In genomic region chr16:35938211-35939151, GRCm38 (mm10) we compare ENCODE assay signal across 1 mouse cellular context.
TF ChIP-seq lines count a peak whose summit lies in the region.

Gene Parp9, plus strand, starts transcription at chr16:35938470.
Gene Dtx3l, minus strand, starts transcription at chr16:35939151.

TF ChIP-seq in CH12.LX, 34 proteins besides CTCF, POLR2A, EP300 and RAD21 (continued from another document):
- TF ChIP-seq IRF4 (IDR thresholded peaks at IDR 0.05; ENCODE audit: low read depth, low read length), result peak; percentile 95
- no peak for TF ChIP-seq JUND (conservative IDR thresholded peaks at IDR 0.05; ENCODE audit: low read depth, low read length)
- peak; percentile 27; the same call in 1 of the 2 replicates for TF ChIP-seq ELF1 (IDR thresholded peaks at IDR 0.05; ENCODE audit: low read depth, low read length)
- TF ChIP-seq MXI1 (IDR thresholded peaks at IDR 0.05; ENCODE audit: low read depth, low read length), result no peak; the same call in 1 of the 2 replicates
- TF ChIP-seq UBTF (IDR thresholded peaks at IDR 0.05; ENCODE audit: low read depth, low read length), result peak; percentile 78
- no peak for TF ChIP-seq SMC3 (IDR thresholded peaks at IDR 0.05; ENCODE audit: low read depth, low read length)
- TF ChIP-seq GABPA (IDR thresholded peaks at IDR 0.05; ENCODE audit: insufficient replicate concordance, low read depth, low read length), result no peak
- TF ChIP-seq E2F4 (IDR thresholded peaks at IDR 0.05; ENCODE audit: insufficient replicate concordance, low read depth, low read length), result no peak
- no peak for TF ChIP-seq USF1 (IDR thresholded peaks at IDR 0.05; ENCODE audit: low read depth, low read length)
- peak; percentile 92; the same call in 1 of the 2 replicates for TF ChIP-seq CHD1 (IDR thresholded peaks at IDR 0.05; ENCODE audit: low read depth, low read length)
- TF ChIP-seq USF2 (conservative IDR thresholded peaks at IDR 0.05; ENCODE audit: low read depth, low read length), result no peak
- peak; percentile 87 for TF ChIP-seq CHD2 (IDR thresholded peaks at IDR 0.05; ENCODE audit: low read length)
- 0 out of 2 replicates have a peak, but pooled peaks have one; percentile 6 for TF ChIP-seq ZMIZ1 (IDR thresholded peaks at IDR 0.05; ENCODE audit: low read depth, low read length)
- TF ChIP-seq NELFE (IDR thresholded peaks at IDR 0.05; ENCODE audit: low read depth, low read length), result peak; percentile 15
- TF ChIP-seq MAX (IDR thresholded peaks at IDR 0.05; ENCODE audit: low read length), result peak; percentile 35; the same call in 1 of the 2 replicates
- no peak for TF ChIP-seq NRF1 (IDR thresholded peaks at IDR 0.05; ENCODE audit: low read depth, low read length)
- no peak for TF ChIP-seq ZNF384 (IDR thresholded peaks at IDR 0.05; ENCODE audit: low read depth, low read length)
- peak; percentile 52; the same call in 1 of the 2 replicates for TF ChIP-seq RCOR1 (conservative IDR thresholded peaks at IDR 0.05; ENCODE audit: low read depth, low read length)
- TF ChIP-seq MAZ (IDR thresholded peaks at IDR 0.05; ENCODE audit: low read depth, low read length), result no peak
